Mouse (Mus musculus) myocyte (in vitro differentiated cells): ENCODE measurements around the gene Fchsd2.

Source experiments
- CEBPB ChIP-seq: IDR thresholded peaks from 2 replicates; pipeline ENCODE4 v1.6.1; 2011; ENCODE audit warnings: mild to moderate bottlenecking, moderate library complexity; ENCODE audit not compliant: poor library complexity, insufficient read depth, severe bottlenecking
- E2F4 ChIP-seq: IDR thresholded peaks from one replicate; pipeline ENCODE4 v1.6.1; 2011; ENCODE audit warnings: mild to moderate bottlenecking, control low read depth, moderate library complexity; ENCODE audit not compliant: insufficient read depth
- MAX ChIP-seq: IDR thresholded peaks from one replicate; pipeline ENCODE4 v1.6.1; 2011; ENCODE audit warnings: low read depth, mild to moderate bottlenecking, control low read depth
- MYOD1 ChIP-seq, 3 experiments: IDR thresholded peaks; one replicate each; pipeline ENCODE4 v1.6.1; 2011; ENCODE audit warnings: control low read depth in 2 of 3, low read depth in 2 of 3, mild to moderate bottlenecking in 2 of 3, moderate library complexity in 1 of 3; ENCODE audit not compliant: insufficient read length in 2 of 3, control insufficient read depth in 1 of 3
- MYOG ChIP-seq, 3 experiments: IDR thresholded peaks; one replicate each; pipeline ENCODE4 v1.6.1; 2011; ENCODE audit warnings: control low read depth in 2 of 3, low read depth in 2 of 3, mild to moderate bottlenecking in 2 of 3; ENCODE audit not compliant: insufficient read length in 2 of 3, control insufficient read depth in 1 of 3, insufficient read depth in 1 of 3
- POLR2A ChIP-seq: IDR thresholded peaks from one replicate; pipeline ENCODE4 v1.6.1; 2011; ENCODE audit warnings: low read depth, mild to moderate bottlenecking, control low read depth, moderate library complexity; ENCODE audit not compliant: insufficient read length
- POLR2AphosphoS2 ChIP-seq: IDR thresholded peaks from one replicate; pipeline ENCODE4 v1.6.1; 2011; ENCODE audit warnings: low read depth, control low read depth; ENCODE audit not compliant: insufficient read length
- SRF ChIP-seq: IDR thresholded peaks from one replicate; pipeline ENCODE4 v1.6.1; 2011; ENCODE audit warnings: low read depth; ENCODE audit not compliant: control insufficient read depth, insufficient read length
- TCF12 ChIP-seq: IDR thresholded peaks from one replicate; pipeline ENCODE4 v1.6.1; 2011; ENCODE audit warnings: mild to moderate bottlenecking, control low read depth; ENCODE audit not compliant: poor library complexity, insufficient read depth, severe bottlenecking
- TCF3 ChIP-seq: IDR thresholded peaks from one replicate; pipeline ENCODE4 v1.6.1; 2011; ENCODE audit warnings: low read depth, control low read depth; ENCODE audit not compliant: insufficient read length
- USF1 ChIP-seq: IDR thresholded peaks from one replicate; pipeline ENCODE4 v1.6.1; 2011; ENCODE audit warnings: low read depth, mild to moderate bottlenecking, control low read depth, moderate library complexity

GRCm38 (mm10) chr7:101292086-101292485 lies 199.4 kb downstream of the Fchsd2 start:
- no peak for TF ChIP-seq POLR2A
- TF ChIP-seq MYOD1 (IDR thresholded peaks at IDR 0.05; ENCODE audit: control insufficient read depth in 1 of 3, insufficient read length in 2 of 3, low read depth in 2 of 3): no peak
- TF ChIP-seq USF1: no peak
- TF ChIP-seq TCF12: no peak
- no peak for TF ChIP-seq POLR2AphosphoS2
- no peak for TF ChIP-seq SRF
- TF ChIP-seq MYOG (IDR thresholded peaks at IDR 0.05; ENCODE audit: control insufficient read depth in 1 of 3, insufficient read depth in 1 of 3, insufficient read length in 2 of 3, low read depth in 2 of 3): no peak
- TF ChIP-seq CEBPB: no peak
- no peak for TF ChIP-seq MAX
- no peak for TF ChIP-seq E2F4
- no peak for TF ChIP-seq TCF3
